Mouse (Mus musculus) lung, embryonic 14.5 days (tissue): ENCODE measurements at regions not wholly inside any gene's neighbourhood (a gene's known extent, or its start where the extent isn't known, plus 50 kb on each side); places are given as distances from the start of the nearest gene placed in this dataset.

Source experiments
- ATAC-seq: fragments of 200-750 bp; cut with Nextera tagmentation; 2 replicates; pipeline ENCODE4 v1.8.0; 2017; ENCODE audit warnings: mild to moderate bottlenecking, moderate TSS enrichment, moderate library complexity; ENCODE audit not compliant: insufficient read depth
- DNase-seq: peaks from one replicate; pipeline ENCODE4 v3.0.0-alpha.2; 2015
- H3K27ac ChIP-seq: fragments of 300-500 bp; sonication (generic); 2 replicates; pipeline ENCODE4 v1.5.1; 2014; ENCODE audit warnings: low read depth, mild to moderate bottlenecking, moderate library complexity
- H3K27me3 ChIP-seq: fragments of 300-500 bp; sonication (generic); 2 replicates; pipeline ENCODE4 v1.6.1; 2014; ENCODE audit warnings: low read length, control low read depth; ENCODE audit not compliant: insufficient read depth
- H3K36me3 ChIP-seq: fragments of 300-500 bp; sonication (generic); 2 replicates; pipeline ENCODE4 v1.6.1; 2014; ENCODE audit warnings: control low read depth; ENCODE audit not compliant: insufficient read depth
- H3K4me1 ChIP-seq: fragments of 300-500 bp; sonication (generic); 2 replicates; pipeline ENCODE4 v1.6.1; 2014; ENCODE audit warnings: antibody characterized with exemption, control low read depth; ENCODE audit not compliant: insufficient read depth
- H3K4me2 ChIP-seq: fragments of 300-500 bp; sonication (generic); 2 replicates; pipeline ENCODE4 v1.6.1; 2014; ENCODE audit warnings: mild to moderate bottlenecking
- H3K4me3 ChIP-seq: fragments of 300-500 bp; sonication (generic); 2 replicates; pipeline ENCODE4 v1.5.1; 2014; ENCODE audit warnings: low read depth, low read length
- H3K9ac ChIP-seq: fragments of 300-500 bp; sonication (generic); 2 replicates; pipeline ENCODE4 v1.6.1; 2014
- H3K9me3 ChIP-seq: fragments of 300-500 bp; sonication (generic); 2 replicates; pipeline ENCODE4 v1.6.1; 2016; ENCODE audit warnings: low read depth, low read length, control low read depth
- CTCF ChIP-seq: IDR thresholded peaks from 2 replicates; pipeline ENCODE4 v1.5.1; 2016; ENCODE audit warnings: antibody characterized with exemption, low read depth
- WGBS: fragments of 180-500 bp; shearing (Covaris S2); extraction: QIAGEN DNeasy Blood & Tissue Kit; methylation state at CpG from one replicate; pipeline ENCODE4 v1.1.7; 2014; 5-methylcytosine and 5-hydroxymethylcytosine counted together

DNA sequence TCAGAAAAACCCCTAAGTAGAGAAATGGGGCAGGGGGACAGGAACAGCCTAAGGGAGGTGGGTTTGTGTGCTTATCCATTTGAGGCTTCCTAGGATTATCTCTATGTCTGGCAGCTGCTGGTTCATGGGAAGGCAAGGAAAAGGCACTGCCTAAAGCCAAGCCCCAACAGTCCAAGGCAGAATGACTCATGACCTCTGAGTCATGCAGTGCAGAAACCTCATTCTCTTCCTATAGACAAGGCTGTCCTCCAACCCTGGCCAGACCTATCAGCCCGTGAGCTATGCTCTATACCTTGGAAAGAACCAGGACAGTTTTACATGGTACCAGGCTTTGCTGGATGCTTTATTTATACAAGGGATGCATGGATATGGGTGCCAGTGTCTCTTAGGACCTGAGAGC lies 120.2 kb downstream of the Tmem121 start:
- DNase-seq (no peak), ATAC-seq (no peak)
- H3K36me3 ChIP-seq, result no peaks in the 10 kb centered on the region
- H3K9me3 ChIP-seq, result no peaks in the 10 kb centered on the region
- H3K9ac ChIP-seq, result no peak overlapping the region
- H3K4me1 ChIP-seq, result no peaks in the 10 kb centered on the region
- H3K4me2 ChIP-seq, result no peak overlapping the region
- no peaks in the 10 kb centered on the region for H3K27me3 ChIP-seq
- no peak overlapping the region for H3K4me3 ChIP-seq
- TF ChIP-seq CTCF, result no peak
- H3K27ac ChIP-seq, result no peak overlapping the region
- 79% methylated on average over 1 of the region's 1 CpGs for WGBS

DNA sequence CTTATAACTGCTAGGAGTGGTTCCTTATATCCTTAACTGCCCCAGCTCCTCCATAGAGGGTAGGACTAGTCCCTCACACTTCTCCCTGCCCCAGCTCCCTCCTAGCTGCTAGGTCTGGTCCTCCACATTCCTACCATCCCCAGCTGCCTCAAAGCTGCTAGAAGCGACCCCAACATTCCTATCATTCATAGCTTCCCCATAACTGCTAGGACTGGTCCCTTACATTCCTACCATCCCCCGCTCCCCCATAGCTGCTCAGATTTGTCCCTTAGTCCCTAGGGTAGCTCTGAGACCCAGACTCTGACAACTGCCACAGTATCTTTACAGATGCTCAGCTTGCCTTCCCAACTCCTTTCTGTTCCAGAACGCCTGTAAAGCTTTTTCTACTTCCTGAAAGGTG lies 127.6 kb downstream of the Tmem121 start:
- ATAC-seq (peak; percentile 73; the same call in 1 of the 2 replicates), DNase-seq (peak; percentile 23)
- 24% methylated on average over 3 of the region's 3 CpGs for WGBS
- Histone ChIP-seq H3K27me3 (no peaks in the 10 kb centered on the region), H3K27ac (no peak overlapping the region), H3K4me2 (no peak overlapping the region), H3K9ac (no peak overlapping the region), H3K4me3 (no peak overlapping the region), H3K9me3 (no peaks in the 10 kb centered on the region), H3K36me3 (no peaks in the 10 kb centered on the region), H3K4me1 (no peaks in the 10 kb centered on the region)
- no peak for TF ChIP-seq CTCF

DNA sequence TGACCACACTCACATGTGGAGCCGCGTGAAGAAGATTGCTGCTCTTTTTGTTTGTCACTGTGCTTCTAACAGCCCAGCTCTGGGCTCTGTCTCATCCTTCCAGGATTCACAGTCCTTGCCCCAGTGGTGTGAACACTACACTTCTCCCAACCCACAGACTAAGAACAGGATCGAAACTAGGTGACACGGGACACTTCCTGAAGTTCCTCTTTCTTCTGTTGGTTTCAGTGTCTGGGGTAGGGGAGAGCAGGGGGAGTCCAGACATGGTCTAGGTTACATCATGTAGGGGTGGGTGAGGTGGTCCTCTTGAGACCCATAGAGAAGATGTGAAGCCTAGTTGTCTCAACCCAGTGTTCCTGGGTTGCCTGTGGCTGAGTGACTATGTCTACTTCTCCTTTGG lies 128.9 kb downstream of the Tmem121 start:
- no peak overlapping the region for H3K27ac ChIP-seq
- no peaks in the 10 kb centered on the region for H3K27me3 ChIP-seq
- DNase-seq (no peak), ATAC-seq (no peak)
- no peaks in the 10 kb centered on the region for H3K4me1 ChIP-seq
- WGBS, result 89% methylated on average over 4 of the region's 4 CpGs
- no peak overlapping the region for H3K9ac ChIP-seq
- no peak overlapping the region for H3K4me3 ChIP-seq
- H3K4me2 ChIP-seq, result no peak overlapping the region
- TF ChIP-seq CTCF, result no peak
- no peaks in the 10 kb centered on the region for H3K9me3 ChIP-seq
- no peaks in the 10 kb centered on the region for H3K36me3 ChIP-seq

DNA sequence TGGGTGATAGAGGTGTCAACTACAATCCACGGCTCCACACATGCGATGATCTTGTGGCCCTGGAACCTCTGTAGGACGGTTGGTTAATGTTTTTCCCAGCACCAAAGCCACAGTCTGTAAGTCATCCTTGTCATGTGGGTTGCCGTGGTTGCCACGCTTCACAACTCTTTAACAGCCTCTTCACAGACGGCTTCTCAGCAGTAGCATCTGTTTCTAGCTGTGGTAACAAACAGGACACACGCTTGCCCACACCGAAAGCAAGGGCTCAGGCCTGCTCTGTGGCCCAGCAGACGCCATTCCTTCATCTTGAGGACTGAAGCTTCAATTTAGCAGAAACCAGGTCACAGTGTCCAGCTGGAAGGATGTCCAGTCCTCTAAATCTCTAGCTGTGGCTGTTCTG lies 135.4 kb downstream of the Tmem121 start:
- Histone ChIP-seq H3K4me3 (no peak overlapping the region), H3K4me1 (no peaks in the 10 kb centered on the region), H3K27me3 (no peaks in the 10 kb centered on the region), H3K4me2 (no peak overlapping the region), H3K9ac (no peak overlapping the region), H3K27ac (no peak overlapping the region), H3K9me3 (no peaks in the 10 kb centered on the region), H3K36me3 (no peaks in the 10 kb centered on the region)
- TF ChIP-seq CTCF, result no peak
- 73% methylated on average over 9 of the region's 9 CpGs for WGBS
- ATAC-seq, result no peak
- no peak for DNase-seq

DNA sequence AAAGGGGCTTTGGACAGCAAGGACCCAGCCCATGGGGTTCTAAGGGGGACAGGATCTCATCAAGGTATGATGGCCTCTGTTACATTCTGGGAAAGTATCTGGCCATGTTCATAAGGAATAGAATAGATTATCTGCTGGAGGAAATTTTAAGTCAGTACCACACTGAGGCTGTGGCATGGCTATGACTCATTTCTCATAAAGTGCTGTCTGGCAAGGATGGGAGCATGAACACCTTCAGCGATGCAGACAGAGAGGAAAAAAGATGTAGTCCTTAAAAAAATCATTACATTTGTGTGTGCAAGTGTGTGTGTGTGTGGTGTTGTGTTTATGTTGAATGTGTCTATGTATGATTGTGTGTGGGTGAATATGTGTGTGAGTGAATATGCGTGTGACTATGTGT lies 136.4 kb downstream of the Tmem121 start:
- no peak for DNase-seq
- Histone ChIP-seq H3K4me1 (no peaks in the 10 kb centered on the region), H3K4me3 (no peak overlapping the region), H3K9me3 (no peaks in the 10 kb centered on the region), H3K36me3 (no peaks in the 10 kb centered on the region), H3K27ac (no peak overlapping the region), H3K9ac (no peak overlapping the region), H3K27me3 (no peaks in the 10 kb centered on the region), H3K4me2 (no peak overlapping the region)
- no peak for ATAC-seq
- TF ChIP-seq CTCF, result no peak
- WGBS, result 78% methylated on average over 2 of the region's 2 CpGs

DNA sequence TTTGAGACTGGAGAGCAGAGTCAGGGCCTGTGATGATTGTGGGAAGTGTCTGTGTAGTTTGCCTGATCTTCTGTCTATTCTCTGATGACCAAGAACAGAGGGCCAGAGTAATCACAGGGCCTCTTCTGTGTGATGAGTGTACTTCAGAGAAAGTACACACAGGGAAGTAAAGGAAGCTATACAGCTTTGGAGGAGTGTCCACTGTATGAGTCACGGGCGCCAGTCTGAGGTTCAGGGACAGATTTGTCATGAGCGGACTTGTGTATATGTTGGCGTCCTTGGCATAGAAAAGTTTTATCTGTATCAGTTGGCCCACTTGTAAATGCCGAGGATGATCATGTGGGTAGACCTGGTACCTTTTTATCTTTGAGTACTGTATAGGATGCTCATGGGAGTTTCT lies 142.1 kb downstream of the Tmem121 start:
- Histone ChIP-seq H3K4me2 (no peak overlapping the region), H3K9me3 (no peaks in the 10 kb centered on the region), H3K4me1 (no peaks in the 10 kb centered on the region), H3K27me3 (no peaks in the 10 kb centered on the region), H3K27ac (no peak overlapping the region), H3K36me3 (no peaks in the 10 kb centered on the region), H3K9ac (no peak overlapping the region), H3K4me3 (no peak overlapping the region)
- ATAC-seq (no peak), DNase-seq (no peak)
- WGBS, result 79% methylated on average over 5 of the region's 5 CpGs
- TF ChIP-seq CTCF, result no peak

DNA sequence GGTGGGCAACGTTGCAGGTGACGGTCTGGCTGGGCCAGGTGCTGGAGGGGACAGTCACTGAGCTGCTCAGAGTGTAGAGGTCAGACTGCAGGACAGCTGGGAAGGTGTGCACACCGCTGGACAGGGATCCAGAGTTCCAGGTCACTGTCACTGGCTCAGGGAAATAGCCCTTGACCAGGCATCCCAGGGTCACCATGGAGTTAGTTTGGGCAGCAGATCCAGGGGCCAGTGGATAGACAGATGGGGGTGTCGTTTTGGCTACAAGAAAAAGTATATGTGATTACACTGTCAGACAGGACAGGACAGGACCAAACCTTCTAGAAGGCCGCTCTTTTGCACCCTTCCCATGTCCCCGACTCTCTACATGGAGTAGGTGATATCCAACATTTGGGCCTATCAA lies 144.5 kb downstream of the Tmem121 start:
- Histone ChIP-seq H3K9ac (no peak overlapping the region), H3K4me1 (no peaks in the 10 kb centered on the region), H3K27me3 (no peaks in the 10 kb centered on the region), H3K4me2 (no peak overlapping the region), H3K9me3 (no peaks in the 10 kb centered on the region), H3K4me3 (no peak overlapping the region), H3K36me3 (no peaks in the 10 kb centered on the region), H3K27ac (no peak overlapping the region)
- no peak for TF ChIP-seq CTCF
- 87% methylated on average over 6 of the region's 6 CpGs for WGBS
- ATAC-seq, result no peak
- no peak for DNase-seq

DNA sequence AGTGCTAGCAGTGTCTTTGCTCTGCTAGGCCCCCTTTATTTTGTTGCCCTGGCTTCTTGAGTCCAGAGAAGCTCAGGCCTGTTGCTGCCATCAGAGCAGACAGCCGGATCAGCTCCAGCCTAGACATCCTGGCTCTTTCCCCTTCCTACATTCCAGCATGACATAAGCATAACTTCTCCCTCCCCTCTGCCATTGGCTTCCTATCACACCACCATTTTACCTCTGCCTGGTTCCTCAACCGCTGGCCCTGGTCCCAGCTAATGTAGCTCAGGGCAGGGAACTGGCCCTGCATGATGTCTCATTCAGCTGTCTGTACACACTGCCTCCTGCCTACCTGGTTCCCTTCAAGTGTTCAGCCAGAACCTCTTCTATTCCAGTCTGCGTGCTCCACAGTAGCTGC lies 146.5 kb downstream of the Tmem121 start:
- no peak for TF ChIP-seq CTCF
- WGBS, result 71% methylated on average over 3 of the region's 3 CpGs
- H3K27ac ChIP-seq, result peak overlapping the region; percentile 76
- H3K9me3 ChIP-seq, result no peaks in the 10 kb centered on the region
- H3K27me3 ChIP-seq, result no peaks in the 10 kb centered on the region
- H3K4me2 ChIP-seq, result no peak overlapping the region
- H3K4me1 ChIP-seq, result no peaks in the 10 kb centered on the region
- ATAC-seq, result 0 out of 2 replicates have a peak, but pooled peaks have one; percentile 11
- DNase-seq, result no peak
- H3K36me3 ChIP-seq, result no peaks in the 10 kb centered on the region
- H3K9ac ChIP-seq, result no peak overlapping the region
- no peak overlapping the region for H3K4me3 ChIP-seq
